Mouse (Mus musculus) 3T3-L1 (cell line): ENCODE results near the gene Ostm1.

Experiments
- DNase-seq: peaks from one replicate; pipeline ENCODE4 v3.0.0-alpha.2; 2015; ENCODE audit warnings: low read depth, low spot score

Ostm1 gene

GRCm38 (mm10) chr10:42679586-42679985 is 96.0 kb downstream of the Ostm1 start:
- DNase-seq: peak; percentile 38

DNA sequence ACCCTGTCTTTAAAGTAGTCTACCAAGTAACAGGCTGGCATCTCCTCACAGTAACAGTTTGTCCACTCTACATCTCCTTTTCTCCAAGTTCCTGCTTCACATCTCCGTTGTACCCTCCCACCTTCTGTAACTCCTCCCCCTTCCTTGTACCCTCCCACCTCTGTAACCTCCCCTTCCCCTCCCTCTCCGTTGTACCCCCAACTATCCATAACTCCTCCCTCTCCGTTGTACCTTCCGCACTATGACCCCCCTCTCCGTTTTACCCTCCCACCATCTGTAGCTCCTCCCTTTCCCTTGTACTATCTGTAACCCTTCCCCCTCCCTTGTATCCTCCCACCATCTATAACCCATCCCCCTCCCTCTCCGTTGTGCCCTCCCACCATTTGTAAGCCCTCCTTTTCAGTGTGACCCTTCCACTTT is 97.0 kb downstream of the Ostm1 start:
- peak; percentile 23 for DNase-seq

DNA sequence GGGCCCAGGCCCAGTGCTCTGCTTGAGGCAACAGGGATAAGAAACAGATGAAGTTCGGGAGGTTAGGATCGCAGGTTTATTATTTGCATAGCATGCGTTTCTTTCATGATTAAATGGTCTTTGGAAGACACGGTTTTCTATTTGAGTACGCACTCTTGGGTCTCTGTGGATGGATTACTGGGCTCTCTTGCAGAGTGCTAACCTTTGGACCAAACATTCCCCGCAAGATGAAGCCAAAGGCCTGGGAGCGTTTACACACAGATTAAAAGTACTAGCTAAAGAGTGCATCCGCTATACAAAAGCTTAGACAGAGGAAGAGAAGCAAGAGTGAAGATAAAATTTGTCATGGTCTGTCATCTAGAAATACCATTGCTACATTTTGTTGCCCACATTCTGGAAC is 98.8 kb downstream of the Ostm1 start:
- no peak for DNase-seq

DNA sequence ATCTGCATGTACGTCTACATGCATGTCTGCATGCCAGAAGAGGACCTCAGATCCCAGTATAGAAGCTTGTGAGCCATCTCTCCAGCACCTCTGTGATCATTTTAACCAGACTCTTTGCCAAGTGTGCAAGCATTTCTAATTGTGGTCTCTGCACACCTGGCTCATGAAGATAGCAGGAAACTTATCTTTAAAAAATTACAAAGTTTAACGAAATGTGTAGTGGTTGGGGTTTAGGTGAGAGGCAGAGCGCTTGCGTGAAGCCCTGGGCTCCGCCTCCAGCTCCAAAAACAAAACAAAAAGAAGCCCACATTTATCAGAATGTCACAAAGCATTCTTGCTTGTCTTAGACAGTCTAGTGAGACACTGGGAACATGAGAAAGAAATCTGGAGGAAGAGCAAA is 104.3 kb downstream of the Ostm1 start:
- DNase-seq: no peak

GRCm38 (mm10) chr10:42689694-42690093 is 106.1 kb downstream of the Ostm1 start:
- no peak for DNase-seq

DNA sequence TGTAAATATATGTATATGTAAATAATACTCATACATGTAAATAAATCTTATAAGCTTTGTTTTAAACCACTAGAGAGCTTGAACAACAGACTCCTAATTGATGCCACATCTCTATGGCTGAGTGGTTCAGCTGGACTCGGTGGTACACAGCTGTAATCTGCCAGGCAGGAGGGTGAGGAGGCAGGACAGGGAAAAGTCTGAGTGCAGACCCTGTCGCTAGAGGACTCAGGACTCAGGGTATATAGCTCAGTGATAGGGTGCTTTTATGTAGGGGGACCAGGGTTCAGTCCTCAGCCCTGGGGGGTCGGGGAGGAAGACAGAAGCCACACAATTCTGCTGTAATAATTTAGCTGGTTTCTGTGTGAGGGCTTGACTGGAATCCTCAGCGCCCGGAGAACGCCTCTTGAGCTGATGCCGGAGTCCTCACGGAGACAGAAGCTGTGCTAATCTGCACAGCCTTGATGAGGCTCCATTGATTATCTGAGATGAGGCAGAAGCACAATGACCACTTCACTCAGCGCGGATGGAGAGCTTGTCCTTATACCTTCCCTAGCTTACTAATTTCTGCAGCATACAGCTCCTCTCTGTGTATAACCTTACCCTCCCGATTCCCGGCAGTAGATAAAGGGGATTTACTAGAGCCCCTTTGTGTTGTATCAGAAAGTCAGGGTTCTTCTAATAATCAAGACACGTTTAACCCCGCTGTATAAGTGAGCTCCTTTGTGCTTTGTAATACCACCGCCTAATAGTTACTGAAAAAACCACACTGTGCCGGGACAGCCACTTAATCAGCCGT is 106.8 kb downstream of the Ostm1 start:
- DNase-seq: no peak

DNA sequence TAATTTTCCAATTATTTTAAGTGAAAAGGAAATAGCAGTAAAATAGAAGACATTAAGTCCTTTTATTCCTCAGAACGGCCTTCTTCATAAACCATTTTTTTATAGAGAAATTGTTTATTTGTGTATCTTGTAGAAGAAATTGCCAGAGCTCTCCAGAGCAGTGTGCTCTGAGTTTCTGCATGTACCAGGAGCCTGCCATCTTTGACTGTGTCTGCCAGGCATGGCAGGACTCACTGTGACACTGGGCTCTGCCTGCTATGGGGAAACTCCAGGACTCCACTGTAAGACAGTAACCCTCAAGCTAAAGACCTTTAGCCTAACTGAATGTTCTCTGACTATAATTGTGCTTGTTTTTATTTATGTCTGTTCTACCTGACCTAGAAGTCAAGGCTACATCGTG is 107.4 kb downstream of the Ostm1 start:
- DNase-seq: no peak

DNA sequence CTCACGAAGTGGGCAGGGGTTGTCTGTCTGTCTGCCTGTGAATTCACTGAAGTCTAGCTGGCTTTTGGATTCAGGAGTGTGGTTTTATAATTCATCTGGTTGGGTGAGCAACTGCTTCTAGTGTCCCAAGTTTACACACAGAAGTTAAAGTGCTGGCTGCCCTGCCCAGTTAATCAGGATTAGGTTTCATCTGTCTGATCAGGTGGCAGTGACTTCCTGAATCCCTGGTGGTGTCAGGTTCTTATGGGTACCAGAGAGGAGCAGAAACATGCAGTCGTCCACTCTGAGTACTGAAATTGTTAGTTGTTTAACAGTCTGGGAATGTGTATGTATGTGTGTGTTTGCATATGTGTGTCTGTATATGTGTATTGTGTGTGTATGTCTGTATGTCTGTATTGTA is 108.5 kb downstream of the Ostm1 start:
- DNase-seq: no peak

DNA sequence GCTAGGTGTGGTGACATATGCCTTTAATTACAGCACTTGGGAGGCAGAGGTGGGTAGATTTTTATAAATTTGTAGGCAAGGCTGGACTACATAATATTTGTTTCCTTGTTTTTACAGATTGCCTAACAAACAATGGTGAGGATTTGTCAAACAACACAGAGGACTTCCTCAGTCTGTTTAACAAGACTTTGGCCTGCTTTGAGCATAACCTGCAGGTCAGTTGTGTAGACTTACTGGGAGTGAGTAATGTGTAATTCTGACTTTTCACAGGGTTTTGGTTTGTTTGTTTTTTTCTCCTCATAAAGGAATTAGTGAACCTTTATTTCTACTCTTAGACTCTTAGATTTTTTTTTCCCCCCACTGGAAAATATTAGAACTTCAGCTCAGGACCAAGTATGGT is 109.2 kb downstream of the Ostm1 start:
- no peak for DNase-seq

- no peak for DNase-seq
These were observed 109.9 kb downstream of the Ostm1 start for GRCm38 (mm10) chr10:42693482-42693881.

DNA sequence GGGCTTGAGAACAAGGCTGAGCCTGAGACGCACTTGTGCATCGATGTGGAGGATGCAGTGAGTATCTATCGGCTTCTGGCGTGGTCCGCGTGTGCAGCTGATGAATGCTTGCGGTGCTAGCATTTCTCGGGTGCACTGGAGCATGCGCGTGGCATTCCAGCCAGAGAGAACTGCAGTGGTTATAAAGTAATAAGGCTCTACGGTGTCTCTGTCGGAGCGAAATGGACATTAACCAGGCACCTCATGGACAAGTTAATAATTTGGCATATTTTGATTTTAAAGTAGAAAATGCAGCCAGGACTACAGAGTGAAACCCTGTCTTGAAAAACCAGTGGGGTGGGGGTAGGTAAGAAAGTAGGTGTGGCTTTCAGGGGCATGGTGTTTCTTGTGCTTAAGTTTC is 112.7 kb downstream of the Ostm1 start:
- no peak for DNase-seq

GRCm38 (mm10) chr10:42697007-42697406 is 113.4 kb downstream of the Ostm1 start:
- DNase-seq: peak; percentile 90

GRCm38 (mm10) chr10:42698375-42698774 is 114.8 kb downstream of the Ostm1 start:
- DNase-seq: no peak

DNA sequence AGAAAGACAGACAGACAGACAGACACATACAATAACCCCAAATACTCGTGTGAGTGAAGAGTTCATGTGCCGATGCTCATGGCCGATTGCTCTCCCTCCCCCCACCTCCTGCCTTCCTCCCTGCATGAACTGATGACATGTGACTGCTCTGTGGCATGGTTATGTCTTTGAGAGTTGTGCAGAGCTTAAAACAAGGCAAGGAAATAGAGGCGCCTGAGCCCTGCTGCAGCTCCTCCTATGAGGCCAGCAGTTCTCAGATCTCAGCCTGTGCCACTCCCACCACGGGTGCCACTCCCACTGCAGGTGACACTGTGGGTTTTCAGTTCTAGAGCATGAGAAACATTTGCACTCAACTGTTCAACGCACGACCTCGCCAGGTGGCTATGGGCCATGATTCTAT is 115.4 kb downstream of the Ostm1 start:
- no peak for DNase-seq

DNA sequence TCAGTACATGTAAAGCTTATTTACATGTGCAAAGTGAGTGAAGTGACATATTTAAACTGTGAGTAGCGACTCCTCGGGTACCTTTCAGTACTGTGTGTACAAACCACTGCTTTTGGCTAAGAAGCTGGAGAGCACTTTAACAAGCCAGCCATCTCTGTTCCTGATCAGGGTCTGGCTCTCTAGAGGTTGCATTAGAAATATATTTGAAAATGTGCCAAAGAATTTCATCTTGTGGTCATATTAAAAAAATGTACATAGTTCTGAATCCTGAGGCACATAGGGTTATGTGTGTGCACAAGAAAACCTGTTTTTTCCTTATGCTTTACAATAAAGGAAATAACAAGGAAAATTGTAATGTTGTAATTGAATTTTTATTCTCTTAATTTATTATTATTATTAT is 118.5 kb downstream of the Ostm1 start:
- DNase-seq: peak; percentile 52

GRCm38 (mm10) chr10:42714676-42715075 is 131.1 kb downstream of the Ostm1 start:
- DNase-seq: no peak

DNA sequence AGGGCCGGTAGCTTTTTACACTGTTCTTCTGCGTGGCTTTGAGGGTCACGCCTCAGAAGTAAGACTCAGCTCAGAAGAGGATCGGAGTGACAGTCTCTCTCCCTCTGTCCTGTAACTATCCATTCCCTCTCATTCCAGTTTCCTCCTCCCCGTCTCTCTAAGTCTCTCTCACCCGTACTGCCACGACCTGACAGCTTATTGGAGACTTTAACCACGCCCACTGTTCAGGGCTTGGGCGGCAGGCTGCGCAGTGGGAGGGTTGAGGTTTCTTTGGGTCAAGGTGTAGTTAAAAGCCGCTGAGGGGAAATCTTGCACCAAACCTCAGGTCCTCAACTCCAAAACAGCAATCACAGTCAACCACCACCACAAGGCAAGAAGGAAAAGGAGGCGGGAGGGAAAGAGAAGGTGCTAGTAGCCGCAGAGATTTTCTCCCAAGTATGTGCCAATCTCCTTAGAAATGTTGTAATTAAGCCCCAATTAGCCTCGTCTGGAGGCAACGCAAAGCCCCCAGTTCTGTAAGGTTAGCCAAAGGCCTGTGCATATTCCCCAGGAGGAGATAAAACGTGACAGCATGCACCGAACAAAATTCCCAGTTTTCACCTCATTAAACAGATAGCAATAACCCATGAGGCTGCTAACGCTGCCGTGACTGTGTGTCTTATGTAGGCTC is 131.9 kb downstream of the Ostm1 start:
- no peak for DNase-seq

DNA sequence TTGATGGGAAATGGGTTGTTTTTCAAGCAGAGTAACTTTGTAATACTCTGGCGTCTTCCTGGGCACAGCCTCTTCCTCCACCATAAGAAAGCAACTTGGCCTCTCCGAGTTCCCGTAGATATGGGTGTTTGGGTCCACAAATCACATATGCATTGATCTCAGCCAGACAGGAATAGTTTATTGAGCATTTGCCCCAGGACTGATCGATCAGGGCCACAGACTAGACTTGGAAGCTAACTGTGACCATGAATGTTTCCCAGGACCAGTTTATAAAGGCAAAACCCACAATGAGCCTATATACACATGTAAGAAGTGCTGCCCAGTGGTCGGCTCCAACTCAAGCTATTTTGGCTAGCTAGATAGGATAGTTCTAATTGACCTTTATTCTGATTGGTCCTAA is 138.5 kb downstream of the Ostm1 start:
- no peak for DNase-seq

- no peak for DNase-seq
These were observed 139.9 kb downstream of the Ostm1 start for GRCm38 (mm10) chr10:42723275-42724232.

DNA sequence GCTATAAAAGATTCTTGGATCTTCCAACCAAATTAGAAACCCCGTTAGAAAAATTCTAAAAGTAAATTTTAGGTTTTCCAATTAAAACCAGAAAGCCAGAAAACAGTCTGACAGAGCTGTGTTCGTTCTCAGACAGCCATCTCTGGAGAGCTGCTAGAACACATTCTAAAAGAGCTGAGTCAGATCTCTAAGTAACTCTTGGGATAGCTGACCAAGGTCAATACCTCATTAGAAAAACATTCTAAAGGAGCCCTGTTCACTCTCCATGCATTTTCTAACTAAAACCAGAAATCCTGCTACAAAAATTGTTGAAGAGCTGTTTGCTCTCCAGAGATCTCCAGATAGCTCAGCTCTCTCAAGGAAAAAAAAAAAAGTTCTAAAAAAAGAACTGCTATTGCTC is 146.0 kb downstream of the Ostm1 start:
- DNase-seq: peak; percentile 56

DNA sequence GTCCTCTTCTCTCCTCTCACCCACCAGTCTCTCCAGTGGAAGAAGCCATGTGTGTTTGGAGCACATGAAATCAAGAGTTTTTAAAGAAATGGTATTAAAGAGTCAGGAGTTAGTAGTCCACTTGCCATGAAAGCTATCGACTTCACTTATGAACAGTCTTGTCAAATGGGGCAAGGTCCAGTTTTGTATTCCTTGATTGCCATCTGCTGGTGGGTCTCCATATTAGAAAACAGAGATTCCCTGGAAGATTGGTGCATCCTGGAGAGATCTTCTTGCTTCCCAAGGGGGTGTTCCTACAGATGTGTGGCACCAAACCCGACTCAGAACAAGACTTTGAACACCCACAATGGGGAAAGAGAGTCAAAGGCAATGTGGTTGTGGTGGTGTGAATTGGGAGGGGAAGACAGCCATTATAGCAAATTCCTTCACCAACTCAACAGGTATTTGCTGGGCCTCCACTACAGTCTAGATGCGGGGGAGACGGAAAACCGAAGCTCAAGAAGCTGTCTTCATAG is 151.0 kb downstream of the Ostm1 start:
- DNase-seq: peak; percentile 71

DNA sequence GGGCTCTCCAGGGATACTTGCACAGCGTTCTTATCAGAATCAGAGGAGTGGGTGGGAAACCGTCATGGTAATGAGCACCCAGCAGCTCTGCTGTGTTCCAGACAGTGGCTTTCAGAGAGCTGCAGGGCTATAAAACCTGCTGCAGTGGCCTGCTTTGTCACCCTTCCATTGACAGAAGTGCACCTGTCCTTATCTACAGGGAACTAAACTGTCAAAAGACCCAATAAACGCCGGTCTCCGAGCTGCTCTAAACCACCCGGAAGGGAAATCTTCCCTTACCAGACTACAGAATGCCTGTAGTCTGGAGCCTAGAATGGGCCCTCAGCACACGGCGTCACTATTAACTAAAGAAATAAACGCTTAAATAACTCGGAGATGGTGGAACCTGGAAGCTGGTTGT is 168.2 kb downstream of the Ostm1 start:
- no peak for DNase-seq
